Mouse (Mus musculus) heart, embryonic 15.5 days (tissue): ENCODE data around the gene Uggt2. TPM values are rescaled to one million over a fixed set of nuclear protein-coding genes. Genes with fewer than 3 reads are reported as not detected.
"Not testable (repeated sequence)": the region's sequence is repeated elsewhere in the genome, so short reads cannot be mapped to it uniquely, and the experiment has no call there.

Experiments
- ATAC-seq: fragments of 200-750 bp; cut with Nextera tagmentation; replicated peaks from 2 replicates; pipeline ENCODE4 v1.8.0; 2017; ENCODE audit warnings: low read depth, moderate TSS enrichment; ENCODE audit not compliant: insufficient number of reproducible peaks, insufficient read depth, low FRiP score
- H3K27ac ChIP-seq: fragments of 300-500 bp; sonication (generic); 2 replicates; pipeline ENCODE4 v1.5.1; 2015; ENCODE audit warnings: mild to moderate bottlenecking, inconsistent platforms
- H3K27me3 ChIP-seq: fragments of 300-500 bp; sonication (generic); 2 replicates; pipeline ENCODE4 v1.6.1; 2015; ENCODE audit warnings: inconsistent platforms
- H3K36me3 ChIP-seq: fragments of 300-500 bp; sonication (generic); 2 replicates; pipeline ENCODE4 v1.6.1; 2015; ENCODE audit warnings: mild to moderate bottlenecking, inconsistent platforms
- H3K4me1 ChIP-seq: fragments of 300-500 bp; sonication (generic); replicated peaks from 2 replicates; pipeline ENCODE4 v1.6.1; 2015; ENCODE audit warnings: inconsistent platforms
- H3K4me2 ChIP-seq: fragments of 300-500 bp; sonication (generic); 2 replicates; pipeline ENCODE4 v1.6.1; 2015; ENCODE audit warnings: inconsistent platforms, mild to moderate bottlenecking, moderate library complexity
- H3K4me3 ChIP-seq: fragments of 300-500 bp; sonication (generic); 2 replicates; pipeline ENCODE4 v1.5.1; 2015; ENCODE audit warnings: mild to moderate bottlenecking, inconsistent platforms
- H3K9ac ChIP-seq: fragments of 300-500 bp; sonication (generic); 2 replicates; pipeline ENCODE4 v1.6.1; 2015; ENCODE audit warnings: mild to moderate bottlenecking, inconsistent platforms
- H3K9me3 ChIP-seq: fragments of 300-500 bp; sonication (generic); replicated peaks from 2 replicates; pipeline ENCODE4 v1.6.1; 2016; ENCODE audit warnings: inconsistent platforms
- WGBS: fragments of 180-500 bp; shearing (Covaris S2); methylation state at CpG from one replicate; pipeline ENCODE4 v1.1.7; 2015; ENCODE audit warnings: mixed read lengths; 5-methylcytosine and 5-hydroxymethylcytosine counted together
- polyA plus RNA-seq: library from polyadenylated mRNA; unstranded; fragments of >200 nt; fragmentation: Nextera tagmentation; extraction: Ambion mirVana; gene quantifications from 2 replicates; pipeline ENCODE4 v1.2.1, GENCODE M21; 2015

Uggt2 gene
- polyA plus RNA-seq, 1 experiment from 2014 or later: 7.4 TPM

GRCm38 (mm10) chr14:119003320-119003719, 95.9 kb downstream of the Uggt2 start:
- Histone ChIP-seq H3K4me2 (no peak overlapping the region), H3K27ac (no peak overlapping the region), H3K9ac (no peak overlapping the region), H3K4me1 (peaks cover 8% of the 10 kb centered on the region), H3K36me3 (peaks cover 15% of the 10 kb centered on the region; the same call in 1 of the 2 replicates), H3K27me3 (no peaks in the 10 kb centered on the region), H3K4me3 (no peak overlapping the region), H3K9me3 (no peaks in the 10 kb centered on the region)
- no peak for ATAC-seq

- Histone ChIP-seq H3K4me2 (no peak overlapping the region), H3K4me3 (no peak overlapping the region), H3K9ac (no peak overlapping the region), H3K27ac (no peak overlapping the region), H3K9me3 (no peaks in the 10 kb centered on the region), H3K4me1 (no peaks in the 10 kb centered on the region), H3K36me3 (peaks cover 11% of the 10 kb centered on the region), H3K27me3 (no peaks in the 10 kb centered on the region)
- 70% methylated on average over 9 of the region's 9 CpGs for WGBS
- no peak for ATAC-seq
Observed at GRCm38 (mm10) chr14:118995226-118995925, 103.9 kb downstream of the Uggt2 start.

- ATAC-seq: peak; percentile 78; the same call in 1 of the 2 replicates
- 45% methylated on average over 13 of the region's 13 CpGs for WGBS
- H3K27ac ChIP-seq: no peak overlapping the region
- H3K36me3 ChIP-seq: peaks cover 7% of the 10 kb centered on the region; the same call in 1 of the 2 replicates
- no peak overlapping the region for H3K4me3 ChIP-seq
- no peaks in the 10 kb centered on the region for H3K27me3 ChIP-seq
- H3K9ac ChIP-seq: no peak overlapping the region
- H3K4me1 ChIP-seq: no peaks in the 10 kb centered on the region
- no peaks in the 10 kb centered on the region for H3K9me3 ChIP-seq
- H3K4me2 ChIP-seq: peak overlapping the region; percentile 36; the same call in 1 of the 2 replicates
Observed at GRCm38 (mm10) chr14:118987523-118988496, 111.4 kb downstream of the Uggt2 start.

- H3K4me3 ChIP-seq: no peak overlapping the region
- H3K27me3 ChIP-seq: no peaks in the 10 kb centered on the region
- no peak for ATAC-seq
- H3K4me2 ChIP-seq: no peak overlapping the region
- H3K4me1 ChIP-seq: no peaks in the 10 kb centered on the region
- 41% methylated on average over 16 of the region's 16 CpGs for WGBS
- H3K36me3 ChIP-seq: peaks cover 5% of the 10 kb centered on the region; the same call in 1 of the 2 replicates
- no peaks in the 10 kb centered on the region for H3K9me3 ChIP-seq
- H3K9ac ChIP-seq: no peak overlapping the region
- no peak overlapping the region for H3K27ac ChIP-seq
Observed at GRCm38 (mm10) chr14:118986653-118987522, 112.3 kb downstream of the Uggt2 start.

GRCm38 (mm10) chr14:118984161-118984560, 115.1 kb downstream of the Uggt2 start:
- Histone ChIP-seq H3K4me1 (no peaks in the 10 kb centered on the region), H3K36me3 (peaks cover 17% of the 10 kb centered on the region), H3K4me2 (no peak overlapping the region), H3K9ac (no peak overlapping the region), H3K9me3 (no peaks in the 10 kb centered on the region), H3K4me3 (no peak overlapping the region), H3K27me3 (no peaks in the 10 kb centered on the region), H3K27ac (no peak overlapping the region)
- ATAC-seq: no peak
- 83% methylated on average over 4 of the region's 4 CpGs for WGBS

- H3K9ac ChIP-seq: no peak overlapping the region
- peaks cover 23% of the 10 kb centered on the region for H3K36me3 ChIP-seq
- ATAC-seq: no peak
- no peak overlapping the region for H3K4me2 ChIP-seq
- H3K27ac ChIP-seq: 0 out of 2 replicates have a peak overlapping the region, but pooled peaks have one; percentile 43
- H3K4me3 ChIP-seq: no peak overlapping the region
- H3K27me3 ChIP-seq: no peaks in the 10 kb centered on the region
- H3K4me1 ChIP-seq: no peaks in the 10 kb centered on the region
- H3K9me3 ChIP-seq: no peaks in the 10 kb centered on the region
Observed at GRCm38 (mm10) chr14:118983396-118983795, 115.8 kb downstream of the Uggt2 start.

GRCm38 (mm10) chr14:118982429-118983045, 116.7 kb downstream of the Uggt2 start:
- H3K4me1 ChIP-seq, H3K9ac ChIP-seq, H3K4me2 ChIP-seq, H3K4me3 ChIP-seq, H3K27me3 ChIP-seq, H3K9me3 ChIP-seq: not testable (repeated sequence)
- H3K36me3 ChIP-seq: peaks cover 32% of the 10 kb centered on the region
- peak overlapping the region; percentile 43 for H3K27ac ChIP-seq
- peak; percentile 79; the same call in 1 of the 2 replicates for ATAC-seq
- 78% methylated on average over 8 of the region's 11 CpGs for WGBS

GRCm38 (mm10) chr14:118981711-118982428, 117.4 kb downstream of the Uggt2 start:
- not testable (repeated sequence) for H3K4me3 ChIP-seq, H3K9me3 ChIP-seq, H3K27me3 ChIP-seq, H3K4me1 ChIP-seq, H3K27ac ChIP-seq, H3K4me2 ChIP-seq, H3K9ac ChIP-seq
- H3K36me3 ChIP-seq: peaks cover 37% of the 10 kb centered on the region
- peak; percentile 23; the same call in 1 of the 2 replicates for ATAC-seq
- 58% methylated on average over 6 of the region's 6 CpGs for WGBS

- Histone ChIP-seq H3K4me3 (no peak overlapping the region), H3K36me3 (peaks cover 47% of the 10 kb centered on the region), H3K9ac (no peak overlapping the region), H3K9me3 (no peaks in the 10 kb centered on the region), H3K27ac (no peak overlapping the region), H3K27me3 (no peaks in the 10 kb centered on the region), H3K4me2 (no peak overlapping the region), H3K4me1 (no peaks in the 10 kb centered on the region)
- 78% methylated on average over 8 of the region's 8 CpGs for WGBS
- no peak for ATAC-seq
Observed at GRCm38 (mm10) chr14:118980890-118981289, 118.3 kb downstream of the Uggt2 start.

- Histone ChIP-seq H3K4me1 (no peaks in the 10 kb centered on the region), H3K36me3 (peaks cover 48% of the 10 kb centered on the region), H3K9ac (no peak overlapping the region), H3K27me3 (no peaks in the 10 kb centered on the region), H3K9me3 (no peaks in the 10 kb centered on the region), H3K4me2 (no peak overlapping the region), H3K4me3 (no peak overlapping the region), H3K27ac (no peak overlapping the region)
- no peak for ATAC-seq
- 77% methylated on average over 5 of the region's 5 CpGs for WGBS
Observed at GRCm38 (mm10) chr14:118980358-118980757, 118.9 kb downstream of the Uggt2 start.
